38 mouse cellular contexts compared by ENCODE assay signal in the genomic region with DNA sequence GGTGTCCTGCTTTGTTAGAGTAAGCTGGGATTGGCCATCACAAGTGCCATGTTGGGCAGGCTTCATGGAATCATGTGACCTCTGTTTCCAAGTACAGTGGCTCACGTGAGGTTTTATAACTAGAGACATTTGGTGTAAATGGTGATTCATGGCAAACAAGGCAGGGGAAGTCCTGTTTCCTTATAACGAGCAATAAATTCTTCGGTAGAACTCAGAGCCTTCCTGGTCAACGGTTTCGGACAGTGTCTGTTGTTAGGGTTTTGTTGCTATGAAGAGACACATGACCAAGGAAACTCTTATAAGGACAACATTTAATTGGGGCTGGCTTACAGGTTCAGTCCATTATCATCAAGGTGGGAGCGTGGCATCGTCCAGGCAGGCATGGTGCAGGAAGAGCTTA. TPM values are rescaled to one million over a fixed set of nuclear protein-coding genes. Genes with fewer than 3 reads are reported as not detected.
"Had no signal": no experiment of that assay in that cellular context is flagged by ENCODE, and none has a peak within 500 bp of the region (broad histone marks: within the 10 kb centered on the region; RNA-seq: fewer than 3 reads in every experiment).

No protein-coding gene starts in this region.

- H3K4me3 ChIP-seq: limb, embryonic 10.5 days; limb, embryonic 12.5 days; limb, embryonic 13.5 days; limb, embryonic 15.5 days; liver, embryonic 12.5 days; liver, embryonic 13.5 days; liver, embryonic 15.5 days; lung, embryonic 15.5 days; megakaryocyte, embryonic 14.5 days; midbrain, embryonic 10.5 days; midbrain, embryonic 12.5 days; midbrain, embryonic 13.5 days; midbrain, embryonic 15.5 days; myocyte; neural tube, embryonic 12.5 days had no signal

- H3K27me3 ChIP-seq: limb, embryonic 12.5 days; limb, embryonic 13.5 days; limb, embryonic 15.5 days; liver, embryonic 12.5 days; liver, embryonic 13.5 days; liver, embryonic 15.5 days; lung, embryonic 15.5 days; megakaryocyte, embryonic 14.5 days; midbrain, embryonic 12.5 days; midbrain, embryonic 13.5 days; midbrain, embryonic 15.5 days; neural tube, embryonic 12.5 days had no signal

- H3K9me3 ChIP-seq: limb, embryonic 10.5 days; limb, embryonic 13.5 days; limb, embryonic 15.5 days; liver, embryonic 15.5 days; lung, embryonic 15.5 days; midbrain, embryonic 12.5 days; midbrain, embryonic 13.5 days; midbrain, embryonic 15.5 days had no signal

- H3K4me2 ChIP-seq: limb, embryonic 12.5 days; limb, embryonic 13.5 days; limb, embryonic 15.5 days; liver, embryonic 11.5 days; liver, embryonic 12.5 days; liver, embryonic 13.5 days; liver, embryonic 15.5 days; lung, embryonic 14.5 days; lung, embryonic 15.5 days; midbrain, embryonic 11.5 days; midbrain, embryonic 12.5 days; midbrain, embryonic 13.5 days; midbrain, embryonic 15.5 days; neural tube, embryonic 12.5 days had no signal

- ATAC-seq: liver, embryonic 12.5 days; liver, postnatal 0 days; lung, postnatal 0 days; midbrain, embryonic 13.5 days; midbrain, embryonic 15.5 days; midbrain, embryonic 16.5 days had no signal

- H3K4me1 ChIP-seq: limb, embryonic 10.5 days; limb, embryonic 12.5 days; limb, embryonic 13.5 days; limb, embryonic 15.5 days; liver, embryonic 12.5 days; liver, embryonic 15.5 days; lung, embryonic 15.5 days; midbrain, embryonic 10.5 days; midbrain, embryonic 12.5 days; midbrain, embryonic 13.5 days; midbrain, embryonic 15.5 days; neural tube, embryonic 12.5 days had no signal

- DNase-seq: left cerebral cortex, postnatal 4 days; liver; liver, embryonic 13.5 days; liver, postnatal 0 days; lung, adult 18-20 months; lung, adult 2 months; lung, embryonic 14.5 days; lung, postnatal 10 days; lung, postnatal 14 days; lung, postnatal 36 days; lung, postnatal 4 days; midbrain, embryonic 14.5 days had no signal

- H3K27ac ChIP-seq: limb, embryonic 10.5 days; limb, embryonic 12.5 days; limb, embryonic 13.5 days; limb, embryonic 15.5 days; liver, embryonic 12.5 days; liver, embryonic 13.5 days; liver, embryonic 14.5 days; liver, embryonic 15.5 days; lung, embryonic 15.5 days; macrophage; midbrain, embryonic 10.5 days; midbrain, embryonic 12.5 days; midbrain, embryonic 13.5 days; midbrain, embryonic 15.5 days; neural tube, embryonic 12.5 days had no signal

- H3K9ac ChIP-seq: limb, embryonic 12.5 days; limb, embryonic 13.5 days; limb, embryonic 15.5 days; liver, embryonic 12.5 days; liver, embryonic 13.5 days; liver, embryonic 14.5 days; liver, embryonic 15.5 days; liver, postnatal 0 days; lung, embryonic 14.5 days; lung, embryonic 15.5 days; midbrain, embryonic 12.5 days; midbrain, embryonic 13.5 days; midbrain, embryonic 15.5 days; neural tube, embryonic 12.5 days had no signal

RNA-seq across cellular contexts. Expression of gene Adprhl1, which starts 47.1 kb away (rescaled TPM):
- total RNA-seq: megakaryocyte progenitor cell, adult 5-6 weeks; megakaryocyte, adult 5-6 weeks; megakaryocyte-erythroid progenitor cell, adult 5-6 weeks; monocyte, adult 5-6 weeks had no signal
- polyA plus RNA-seq: limb, embryonic 10.5 days; limb, embryonic 11.5 days; liver, adult 2 months; liver, embryonic 12.5 days; liver, embryonic 14.5 days; liver, postnatal 0 days; lung, embryonic 14.5 days; midbrain, embryonic 10.5 days; midbrain, embryonic 11.5 days; midbrain, embryonic 14.5 days; midbrain, embryonic 15.5 days had no signal
